9 mouse cellular contexts compared by ENCODE assay signal in the genomic region with DNA sequence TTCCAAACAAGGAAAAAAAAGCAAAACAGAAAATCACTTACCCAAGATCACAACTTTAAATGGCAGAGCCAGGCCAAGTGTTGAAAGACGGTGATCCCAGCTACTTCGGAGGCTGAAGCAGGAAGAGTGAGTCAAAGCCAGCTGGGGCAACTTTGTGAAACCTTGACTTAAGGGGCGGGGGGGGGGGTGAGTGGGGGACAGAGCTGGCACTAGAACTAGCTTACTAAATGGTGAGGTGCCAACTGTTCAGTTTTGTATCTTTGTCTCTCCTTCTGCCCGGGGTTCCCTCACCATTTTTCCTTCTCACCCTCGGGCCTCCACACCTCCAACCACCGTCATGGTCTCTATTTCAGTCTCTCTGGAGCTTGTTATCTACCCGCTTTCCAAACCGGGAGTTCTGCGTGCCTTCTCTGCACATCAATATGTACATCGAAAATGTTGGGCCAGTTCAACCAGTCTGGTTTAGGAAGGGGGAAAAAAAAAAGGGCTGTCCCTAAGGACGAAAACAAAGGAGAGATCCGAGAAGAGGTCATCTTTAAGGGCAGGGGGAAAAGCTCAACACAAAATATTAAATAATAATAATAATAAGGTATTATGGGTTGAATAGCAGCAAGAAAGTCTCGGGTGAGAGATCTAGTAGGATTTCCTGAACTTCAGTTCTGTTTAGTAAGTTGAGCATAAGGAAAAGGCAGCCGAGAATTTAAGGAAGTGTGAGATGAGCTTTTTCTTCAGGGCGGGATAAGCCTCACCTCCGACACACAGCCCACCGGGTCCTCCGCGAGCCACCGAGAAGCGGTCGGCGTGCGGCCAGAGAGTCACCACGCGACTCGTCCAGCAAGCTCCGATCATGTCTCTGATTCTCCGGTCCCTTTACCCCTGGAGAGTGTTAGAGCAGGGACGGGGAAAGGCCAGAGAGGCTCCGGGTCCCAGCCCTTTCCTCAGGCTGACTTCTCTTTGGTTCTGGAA. TPM values are rescaled to one million over a fixed set of nuclear protein-coding genes. Genes with fewer than 3 reads are reported as not detected.
DNase-seq lines count a peak whose midpoint lies in the region; ATAC-seq and TF ChIP-seq lines count a peak whose summit lies in the region.
"Had no signal": no experiment of that assay in that cellular context is flagged by ENCODE, and none has a peak within 500 bp of the region (broad histone marks: within the 10 kb centered on the region; RNA-seq: fewer than 3 reads in every experiment).

No protein-coding gene starts in this region.

- 0 out of 2 replicates have a peak, but pooled peaks have one; percentile 2 for ATAC-seq in limb, embryonic 15.5 days (ENCODE audit: insufficient number of reproducible peaks, low FRiP score, low TSS enrichment, low read depth)
- no peak; the same call in 1 of the 2 replicates for ATAC-seq in stomach, embryonic 15.5 days (ENCODE audit: insufficient read depth, low FRiP score, low read depth)

- no peak for TF ChIP-seq POLR2A in thymus, adult 2 months (IDR thresholded peaks at IDR 0.05; ENCODE audit: control insufficient read depth, extremely low read depth, insufficient read depth, low read length, poor library complexity)

- 8% methylated on average over 31 of the region's 31 CpGs for WGBS in thymus, adult 2 months
- 8% methylated on average over 31 of the region's 31 CpGs for WGBS in limb, embryonic 15.5 days
- WGBS in stomach, embryonic 15.5 days: 7% methylated on average over 31 of the region's 31 CpGs

- TF ChIP-seq CTCF in thymus, adult 2 months (IDR thresholded peaks at IDR 0.05; ENCODE audit: borderline replicate concordance, control insufficient read depth, extremely low read depth, insufficient read depth, low read length, poor library complexity): no peak

- H3K4me2 ChIP-seq in limb, embryonic 15.5 days: peak overlapping the region; percentile 90
- peak overlapping the region; percentile 76 for H3K4me2 ChIP-seq in stomach, embryonic 15.5 days

- H3K4me1 ChIP-seq in thymus, adult 2 months (replicated peaks; ENCODE audit: control insufficient read depth, insufficient read depth, low read length): peaks cover 37% of the 10 kb centered on the region
- peaks cover 66% of the 10 kb centered on the region for H3K4me1 ChIP-seq in limb, embryonic 15.5 days
- H3K4me1 ChIP-seq in stomach, embryonic 15.5 days: peaks cover 63% of the 10 kb centered on the region

- no peaks in the 10 kb centered on the region for H3K9me3 ChIP-seq in limb, embryonic 15.5 days
- no peaks in the 10 kb centered on the region for H3K9me3 ChIP-seq in stomach, embryonic 15.5 days

- H3K4me3 ChIP-seq in thymus, adult 2 months (ENCODE audit: control insufficient read depth, insufficient read depth, low read length): peak overlapping the region; percentile 80
- peak overlapping the region; percentile 73 for H3K4me3 ChIP-seq in limb, embryonic 15.5 days
- H3K4me3 ChIP-seq in stomach, embryonic 15.5 days (replicated peaks): peak overlapping the region; percentile 92

- peak overlapping the region; percentile 72 for H3K9ac ChIP-seq in limb, embryonic 15.5 days
- peak overlapping the region; percentile 70 for H3K9ac ChIP-seq in stomach, embryonic 15.5 days

- peaks cover 19% of the 10 kb centered on the region for H3K36me3 ChIP-seq in thymus, adult 2 months (ENCODE audit: control insufficient read depth, insufficient read depth, low read length)
- H3K36me3 ChIP-seq in limb, embryonic 15.5 days: peaks cover 50% of the 10 kb centered on the region
- H3K36me3 ChIP-seq in stomach, embryonic 15.5 days: peaks cover 30% of the 10 kb centered on the region

- peak overlapping the region; percentile 41; the same call in 1 of the 2 replicates for H3K27ac ChIP-seq in thymus, adult 2 months (ENCODE audit: control insufficient read depth, insufficient read depth, low read length)
- H3K27ac ChIP-seq in limb, embryonic 15.5 days: peak overlapping the region; percentile 95
- peak overlapping the region; percentile 94 for H3K27ac ChIP-seq in stomach, embryonic 15.5 days

- DNase-seq in cerebellum, adult 11-12 months: peak; percentile 45
- no peak for DNase-seq in cerebellum, postnatal 10 days
- no peak for DNase-seq in thymus, adult 2 months
- no peak for DNase-seq in thymus, adult 18-20 months
- DNase-seq in right cerebral cortex, postnatal 14 days: no peak
- no peak for DNase-seq in kidney, adult 11 months

- no peaks in the 10 kb centered on the region for H3K27me3 ChIP-seq in thymus, adult 2 months (ENCODE audit: control insufficient read depth, insufficient read depth, low read length)
- H3K27me3 ChIP-seq in limb, embryonic 15.5 days: no peaks in the 10 kb centered on the region
- H3K27me3 ChIP-seq in stomach, embryonic 15.5 days (replicated peaks): no peaks in the 10 kb centered on the region

RNA-seq across cellular contexts. Expression of gene Sphk2, which starts 0.6 kb away (rescaled TPM):
- polyA plus RNA-seq in thymus, adult 2 months (2012; rRNA removed): 87.4 and 88.1 TPM in 2 replicates
- polyA plus RNA-seq in limb, embryonic 15.5 days (2015; fragmentation: Nextera tagmentation; extraction: Ambion mirVana): 38.5 and 39.7 TPM in 2 replicates
- polyA plus RNA-seq in stomach, embryonic 15.5 days (2015; fragmentation: Nextera tagmentation; extraction: Ambion mirVana): 35.4 and 36.7 TPM in 2 replicates

RNA-seq across cellular contexts. Expression of gene Rpl18, which starts 2.0 kb away (rescaled TPM):
- polyA plus RNA-seq in thymus, adult 2 months (2012; rRNA removed): 2,384 and 2,707 TPM in 2 replicates
- polyA plus RNA-seq in limb, embryonic 15.5 days (2015; fragmentation: Nextera tagmentation; extraction: Ambion mirVana): 942 and 1,034 TPM in 2 replicates
- 954 and 1,069 TPM in 2 replicates for polyA plus RNA-seq in stomach, embryonic 15.5 days (2015; fragmentation: Nextera tagmentation; extraction: Ambion mirVana)

RNA-seq across cellular contexts. Expression of gene Fam83e, which starts 3.8 kb away (rescaled TPM):
- 1.5 and 1.7 TPM in 2 replicates for polyA plus RNA-seq in thymus, adult 2 months (2012; rRNA removed)
- polyA plus RNA-seq in limb, embryonic 15.5 days (2015; fragmentation: Nextera tagmentation; extraction: Ambion mirVana): 0.76 and 0.78 TPM in 2 replicates
- 12.8 and 13.3 TPM in 2 replicates for polyA plus RNA-seq in stomach, embryonic 15.5 days (2015; fragmentation: Nextera tagmentation; extraction: Ambion mirVana)

RNA-seq across cellular contexts. Expression of gene Spaca4, which starts 8.4 kb away (rescaled TPM):
- polyA plus RNA-seq in thymus, adult 2 months (2012; rRNA removed): not detected in 2 replicates
- not detected in 2 replicates for polyA plus RNA-seq in limb, embryonic 15.5 days (2015; fragmentation: Nextera tagmentation; extraction: Ambion mirVana)
- polyA plus RNA-seq in stomach, embryonic 15.5 days (2015; fragmentation: Nextera tagmentation; extraction: Ambion mirVana): 0.45 TPM in 1 of 2 replicates, not detected in the other
- polyA plus RNA-seq: large intestine, adult 2 months had no signal

RNA-seq across cellular contexts. Expression of gene Dbp, which starts 12.3 kb away (rescaled TPM):
- polyA plus RNA-seq in thymus, adult 2 months (2012; rRNA removed): 28.2 and 31.3 TPM in 2 replicates
- 4.3 and 4.7 TPM in 2 replicates for polyA plus RNA-seq in limb, embryonic 15.5 days (2015; fragmentation: Nextera tagmentation; extraction: Ambion mirVana)
- 2.8 and 4.4 TPM in 2 replicates for polyA plus RNA-seq in stomach, embryonic 15.5 days (2015; fragmentation: Nextera tagmentation; extraction: Ambion mirVana)

Comparison
In these comparisons a context has a peak if more than half of its experiments do, and no peak if none do; other contexts are left out.
1. H3K27ac ChIP-seq: peak in every context shown above with its lines; median percentile 95 in limb, embryonic 15.5 days; 94 in stomach, embryonic 15.5 days; 41 in thymus, adult 2 months.